Mouse (Mus musculus) kidney, embryonic 15.5 days (tissue): ENCODE data around the gene Gadd45b. TPM values are rescaled to one million over a fixed set of nuclear protein-coding genes. Genes with fewer than 3 reads are reported as not detected.
A peak's percentile ranks its signal among the peaks of the same experiment; 100 is the strongest.

Experiments
- ATAC-seq: fragments of 200-750 bp; cut with Nextera tagmentation; replicated peaks from 2 replicates; pipeline ENCODE4 v1.8.0; 2017; ENCODE audit warnings: moderate TSS enrichment; ENCODE audit not compliant: low FRiP score
- H3K27ac ChIP-seq: fragments of 300-500 bp; sonication (generic); 2 replicates; pipeline ENCODE4 v1.5.1; 2015; ENCODE audit warnings: mild to moderate bottlenecking, inconsistent platforms
- H3K27me3 ChIP-seq: fragments of 300-500 bp; sonication (generic); 2 replicates; pipeline ENCODE4 v1.6.1; 2015; ENCODE audit warnings: inconsistent platforms
- H3K36me3 ChIP-seq: fragments of 300-500 bp; sonication (generic); 2 replicates; pipeline ENCODE4 v1.6.1; 2015; ENCODE audit warnings: inconsistent platforms
- H3K4me1 ChIP-seq: fragments of 300-500 bp; sonication (generic); 2 replicates; pipeline ENCODE4 v1.6.1; 2015; ENCODE audit warnings: inconsistent platforms
- H3K4me2 ChIP-seq: fragments of 300-500 bp; sonication (generic); 2 replicates; pipeline ENCODE4 v1.6.1; 2015; ENCODE audit warnings: moderate library complexity, mild to moderate bottlenecking, inconsistent platforms
- H3K4me3 ChIP-seq: fragments of 300-500 bp; sonication (generic); replicated peaks from 2 replicates; pipeline ENCODE4 v1.5.1; 2015; ENCODE audit warnings: mild to moderate bottlenecking, inconsistent platforms
- H3K9ac ChIP-seq: fragments of 300-500 bp; sonication (generic); 2 replicates; pipeline ENCODE4 v1.6.1; 2015; ENCODE audit warnings: mild to moderate bottlenecking, inconsistent platforms
- H3K9me3 ChIP-seq: fragments of 300-500 bp; sonication (generic); replicated peaks from 2 replicates; pipeline ENCODE4 v1.6.1; 2016; ENCODE audit warnings: inconsistent platforms
- WGBS: fragments of 180-500 bp; shearing (Covaris S2); methylation state at CpG from one replicate; pipeline ENCODE4 v1.1.7; 2015; ENCODE audit warnings: mixed read lengths; 5-methylcytosine and 5-hydroxymethylcytosine counted together
- polyA plus RNA-seq: library from polyadenylated mRNA; unstranded; fragments of >200 nt; fragmentation: Nextera tagmentation; extraction: Ambion mirVana; gene quantifications from 2 replicates; pipeline ENCODE4 v1.2.1, GENCODE M21; 2015

The Gadd45b gene
- polyA plus RNA-seq, 1 experiment from 2014 or later: 18.0 TPM

GRCm38 (mm10) chr10:80931695-80932094 is 1.8 kb downstream of the Gadd45b start:
- Histone ChIP-seq H3K9ac (0 out of 2 replicates have a peak overlapping the region, but pooled peaks have one; percentile 55), H3K4me2 (peak overlapping the region; percentile 93), H3K27ac (no peak overlapping the region), H3K4me3 (peak overlapping the region; percentile 53), H3K36me3 (no peaks in the 10 kb centered on the region), H3K9me3 (no peaks in the 10 kb centered on the region), H3K4me1 (peaks cover 76% of the 10 kb centered on the region), H3K27me3 (peaks cover 64% of the 10 kb centered on the region)
- no peak for ATAC-seq
- WGBS: 2% methylated on average over 26 of the region's 26 CpGs

GRCm38 (mm10) chr10:80932206-80932605 is 2.3 kb downstream of the Gadd45b start:
- no peak for ATAC-seq
- no peaks in the 10 kb centered on the region for H3K9me3 ChIP-seq
- H3K27me3 ChIP-seq: peaks cover 69% of the 10 kb centered on the region
- peak overlapping the region; percentile 93 for H3K4me2 ChIP-seq
- no peaks in the 10 kb centered on the region for H3K36me3 ChIP-seq
- H3K27ac ChIP-seq: no peak overlapping the region
- WGBS: under 1% methylated on average over 20 of the region's 20 CpGs
- peaks cover 77% of the 10 kb centered on the region for H3K4me1 ChIP-seq
- H3K4me3 ChIP-seq: peak overlapping the region; percentile 53
- peak overlapping the region; percentile 35; the same call in 1 of the 2 replicates for H3K9ac ChIP-seq

GRCm38 (mm10) chr10:80932700-80933420 is 3.0 kb downstream of the Gadd45b start:
- peaks cover 75% of the 10 kb centered on the region for H3K27me3 ChIP-seq
- H3K4me2 ChIP-seq: peak overlapping the region; percentile 93
- peaks cover 84% of the 10 kb centered on the region for H3K4me1 ChIP-seq
- peak overlapping the region; percentile 53 for H3K4me3 ChIP-seq
- no peaks in the 10 kb centered on the region for H3K36me3 ChIP-seq
- no peaks in the 10 kb centered on the region for H3K9me3 ChIP-seq
- 3% methylated on average over 17 of the region's 17 CpGs for WGBS
- H3K9ac ChIP-seq: peak overlapping the region; percentile 35; the same call in 1 of the 2 replicates
- no peak for ATAC-seq
- H3K27ac ChIP-seq: peak overlapping the region; percentile 22; the same call in 1 of the 2 replicates

- Histone ChIP-seq H3K27me3 (peaks cover 81% of the 10 kb centered on the region), H3K4me1 (peaks cover 90% of the 10 kb centered on the region), H3K9me3 (no peaks in the 10 kb centered on the region), H3K9ac (peak overlapping the region; percentile 17; the same call in 1 of the 2 replicates), H3K27ac (peak overlapping the region; percentile 22; the same call in 1 of the 2 replicates), H3K36me3 (no peaks in the 10 kb centered on the region), H3K4me3 (peak overlapping the region; percentile 53), H3K4me2 (peak overlapping the region; percentile 93)
- 3% methylated on average over 21 of the region's 21 CpGs for WGBS
- ATAC-seq: no peak
Observed at GRCm38 (mm10) chr10:80933421-80933979, 3.6 kb downstream of the Gadd45b start.

GRCm38 (mm10) chr10:80934136-80934985 is 4.5 kb downstream of the Gadd45b start:
- H3K9ac ChIP-seq: no peak overlapping the region
- no peaks in the 10 kb centered on the region for H3K9me3 ChIP-seq
- WGBS: 49% methylated on average over 14 of the region's 14 CpGs
- H3K27me3 ChIP-seq: peaks cover 81% of the 10 kb centered on the region
- peak overlapping the region; percentile 93; the same call in 1 of the 2 replicates for H3K4me2 ChIP-seq
- no peak overlapping the region for H3K4me3 ChIP-seq
- peaks cover 91% of the 10 kb centered on the region for H3K4me1 ChIP-seq
- no peak overlapping the region for H3K27ac ChIP-seq
- no peak for ATAC-seq
- H3K36me3 ChIP-seq: no peaks in the 10 kb centered on the region

GRCm38 (mm10) chr10:80935241-80935640 is 5.4 kb downstream of the Gadd45b start:
- Histone ChIP-seq H3K27ac (0 out of 2 replicates have a peak overlapping the region, but pooled peaks have one; percentile 27), H3K4me1 (peaks cover 93% of the 10 kb centered on the region), H3K4me2 (peak overlapping the region; percentile 68), H3K27me3 (peaks cover 79% of the 10 kb centered on the region), H3K9ac (no peak overlapping the region), H3K36me3 (no peaks in the 10 kb centered on the region), H3K4me3 (no peak overlapping the region), H3K9me3 (no peaks in the 10 kb centered on the region)
- ATAC-seq: no peak
- WGBS: 18% methylated on average over 3 of the region's 3 CpGs

- Histone ChIP-seq H3K9me3 (no peaks in the 10 kb centered on the region), H3K4me2 (peak overlapping the region; percentile 68), H3K36me3 (no peaks in the 10 kb centered on the region), H3K4me1 (peaks cover 93% of the 10 kb centered on the region), H3K27ac (0 out of 2 replicates have a peak overlapping the region, but pooled peaks have one; percentile 78), H3K4me3 (peak overlapping the region; percentile 42), H3K27me3 (peaks cover 75% of the 10 kb centered on the region), H3K9ac (0 out of 2 replicates have a peak overlapping the region, but pooled peaks have one; percentile 47)
- ATAC-seq: no peak
- 7% methylated on average over 17 of the region's 17 CpGs for WGBS
Observed at GRCm38 (mm10) chr10:80935698-80936097, 5.8 kb downstream of the Gadd45b start.

- Histone ChIP-seq H3K4me1 (peaks cover 93% of the 10 kb centered on the region), H3K27ac (peak overlapping the region; percentile 78), H3K27me3 (peaks cover 69% of the 10 kb centered on the region), H3K4me3 (peak overlapping the region; percentile 42), H3K36me3 (no peaks in the 10 kb centered on the region), H3K9ac (peak overlapping the region; percentile 47), H3K9me3 (no peaks in the 10 kb centered on the region), H3K4me2 (peak overlapping the region; percentile 68)
- ATAC-seq: peak; percentile 16; the same call in 1 of the 2 replicates
- 1% methylated on average over 37 of the region's 37 CpGs for WGBS
Observed at GRCm38 (mm10) chr10:80936135-80936809, 6.4 kb downstream of the Gadd45b start.

- Histone ChIP-seq H3K36me3 (no peaks in the 10 kb centered on the region), H3K9me3 (no peaks in the 10 kb centered on the region), H3K4me2 (peak overlapping the region; percentile 68), H3K4me3 (peak overlapping the region; percentile 42), H3K27me3 (peaks cover 64% of the 10 kb centered on the region), H3K4me1 (peaks cover 91% of the 10 kb centered on the region), H3K27ac (peak overlapping the region; percentile 78), H3K9ac (peak overlapping the region; percentile 47)
- ATAC-seq: no peak
- 15% methylated on average over 6 of the region's 6 CpGs for WGBS
Observed at GRCm38 (mm10) chr10:80936810-80937164, 6.9 kb downstream of the Gadd45b start.

- no peak overlapping the region for H3K9ac ChIP-seq
- H3K4me3 ChIP-seq: no peak overlapping the region
- no peak for ATAC-seq
- 41% methylated on average over 8 of the region's 8 CpGs for WGBS
- peak overlapping the region; percentile 19; the same call in 1 of the 2 replicates for H3K4me2 ChIP-seq
- peaks cover 82% of the 10 kb centered on the region for H3K4me1 ChIP-seq
- peaks cover 55% of the 10 kb centered on the region for H3K27me3 ChIP-seq
- no peaks in the 10 kb centered on the region for H3K36me3 ChIP-seq
- H3K9me3 ChIP-seq: no peaks in the 10 kb centered on the region
- H3K27ac ChIP-seq: peak overlapping the region; percentile 78
Observed at GRCm38 (mm10) chr10:80937646-80938045, 7.8 kb downstream of the Gadd45b start.

GRCm38 (mm10) chr10:80938831-80939550 is 9.1 kb downstream of the Gadd45b start:
- 11% methylated on average over 15 of the region's 15 CpGs for WGBS
- Histone ChIP-seq H3K9ac (peak overlapping the region; percentile 11; the same call in 1 of the 2 replicates), H3K4me1 (peaks cover 81% of the 10 kb centered on the region), H3K27ac (peak overlapping the region; percentile 78), H3K9me3 (no peaks in the 10 kb centered on the region), H3K4me2 (peak overlapping the region; percentile 72), H3K27me3 (peaks cover 42% of the 10 kb centered on the region), H3K36me3 (no peaks in the 10 kb centered on the region), H3K4me3 (peak overlapping the region; percentile 44)
- peak; percentile 69 for ATAC-seq
